Mouse (Mus musculus): Measurements from ENCODE around the gene Ulk4. TPM values are rescaled to one million over a fixed set of nuclear protein-coding genes. Genes with fewer than 3 reads are reported as not detected.

The Ulk4 gene
- polyA plus RNA-seq, 1 experiment from 2014 or later, result 136 TPM

- DNase-seq (ENCODE audit: low spot score) (no peak), ATAC-seq (replicated peaks; ENCODE audit: low FRiP score, low read depth) (no peak)
- H3K9ac ChIP-seq (ENCODE audit: low read depth, low read length), result no peak overlapping the region
- WGBS, result 81% methylated on average over 4 of the region's 4 CpGs
- H3K36me3 ChIP-seq (ENCODE audit: insufficient read depth, low read length), result no peaks in the 10 kb centered on the region
- peaks cover 33% of the 10 kb centered on the region for H3K4me1 ChIP-seq (replicated peaks; ENCODE audit: insufficient read depth, low read length)
- H3K4me2 ChIP-seq (ENCODE audit: low read length), result no peak overlapping the region
- no peak overlapping the region for H3K27ac ChIP-seq
- no peaks in the 10 kb centered on the region for H3K9me3 ChIP-seq (replicated peaks; ENCODE audit: low read length)
- no peak overlapping the region for H3K4me3 ChIP-seq (replicated peaks; ENCODE audit: low read depth, low read length)
- TF ChIP-seq CTCF (IDR thresholded peaks at IDR 0.05; ENCODE audit: low read depth), result no peak
- no peaks in the 10 kb centered on the region for H3K27me3 ChIP-seq (ENCODE audit: insufficient read depth, low read length)
Measured at GRCm38 (mm10) chr9:121315901-121316595, 39.1 kb upstream of the Ulk4 start.

- peak overlapping the region; percentile 46; the same call in 1 of the 2 replicates for H3K9ac ChIP-seq (ENCODE audit: low read depth, low read length)
- DNase-seq (ENCODE audit: low spot score), result peak; percentile 85
- no peak for TF ChIP-seq CTCF (IDR thresholded peaks at IDR 0.05; ENCODE audit: low read depth)
Measured at GRCm38 (mm10) chr9:121314541-121315152, 37.6 kb upstream of the Ulk4 start.

GRCm38 (mm10) chr9:121313656-121314374 lies 36.8 kb upstream of the Ulk4 start:
- Histone ChIP-seq H3K4me2 (ENCODE audit: low read length) (peak overlapping the region; percentile 68), H3K36me3 (ENCODE audit: insufficient read depth, low read length) (0 out of 2 replicates have a peak, but pooled peaks cover 3% of the 10 kb centered on the region), H3K27me3 (ENCODE audit: insufficient read depth, low read length) (no peaks in the 10 kb centered on the region), H3K4me3 (replicated peaks; ENCODE audit: low read depth, low read length) (peak overlapping the region; percentile 16), H3K9ac (ENCODE audit: low read depth, low read length) (0 out of 2 replicates have a peak overlapping the region, but pooled peaks have one; percentile 0), H3K27ac (peak overlapping the region; percentile 93), H3K4me1 (replicated peaks; ENCODE audit: insufficient read depth, low read length) (peaks cover 33% of the 10 kb centered on the region), H3K9me3 (replicated peaks; ENCODE audit: low read length) (no peaks in the 10 kb centered on the region)
- WGBS, result 2% methylated on average over 21 of the region's 21 CpGs
- peak; percentile 97 for DNase-seq (ENCODE audit: low spot score)
- ATAC-seq (replicated peaks; ENCODE audit: low FRiP score, low read depth), result peak; percentile 70; the same call in 1 of the 2 replicates
- TF ChIP-seq CTCF (IDR thresholded peaks at IDR 0.05; ENCODE audit: low read depth), result no peak

More at GRCm38 (mm10) chr9:121314541-121315152, 37.6 kb upstream of the Ulk4 start:
- no peaks in the 10 kb centered on the region for H3K9me3 ChIP-seq (replicated peaks; ENCODE audit: low read length)
- 10% methylated on average over 14 of the region's 14 CpGs for WGBS
- H3K36me3 ChIP-seq (ENCODE audit: insufficient read depth, low read length), result 0 out of 2 replicates have a peak, but pooled peaks cover 3% of the 10 kb centered on the region
- H3K4me1 ChIP-seq (replicated peaks; ENCODE audit: insufficient read depth, low read length), result peaks cover 33% of the 10 kb centered on the region
- H3K27me3 ChIP-seq (ENCODE audit: insufficient read depth, low read length), result no peaks in the 10 kb centered on the region
- H3K4me3 ChIP-seq (replicated peaks; ENCODE audit: low read depth, low read length), result peak overlapping the region; percentile 16
- H3K4me2 ChIP-seq (ENCODE audit: low read length), result peak overlapping the region; percentile 68
- ATAC-seq (replicated peaks; ENCODE audit: low FRiP score, low read depth), result no peak; the same call in 1 of the 2 replicates
- H3K27ac ChIP-seq, result peak overlapping the region; percentile 93

- no peaks in the 10 kb centered on the region for H3K9me3 ChIP-seq (replicated peaks; ENCODE audit: low read length)
- no peak overlapping the region for H3K27ac ChIP-seq
- H3K27me3 ChIP-seq (ENCODE audit: insufficient read depth, low read length), result no peaks in the 10 kb centered on the region
- H3K9ac ChIP-seq (ENCODE audit: low read depth, low read length), result no peak overlapping the region
- WGBS, result 31% methylated on average over 10 of the region's 10 CpGs
- DNase-seq (ENCODE audit: low spot score) (peak; percentile 47), ATAC-seq (replicated peaks; ENCODE audit: low FRiP score, low read depth) (0 out of 2 replicates have a peak, but pooled peaks have one; percentile 27)
- TF ChIP-seq CTCF (IDR thresholded peaks at IDR 0.05; ENCODE audit: low read depth), result no peak
- H3K36me3 ChIP-seq (ENCODE audit: insufficient read depth, low read length), result 0 out of 2 replicates have a peak, but pooled peaks cover 3% of the 10 kb centered on the region
- no peak overlapping the region for H3K4me2 ChIP-seq (ENCODE audit: low read length)
- no peak overlapping the region for H3K4me3 ChIP-seq (replicated peaks; ENCODE audit: low read depth, low read length)
- H3K4me1 ChIP-seq (replicated peaks; ENCODE audit: insufficient read depth, low read length), result peaks cover 30% of the 10 kb centered on the region
Measured at GRCm38 (mm10) chr9:121312237-121312891, 35.4 kb upstream of the Ulk4 start.

DNA sequence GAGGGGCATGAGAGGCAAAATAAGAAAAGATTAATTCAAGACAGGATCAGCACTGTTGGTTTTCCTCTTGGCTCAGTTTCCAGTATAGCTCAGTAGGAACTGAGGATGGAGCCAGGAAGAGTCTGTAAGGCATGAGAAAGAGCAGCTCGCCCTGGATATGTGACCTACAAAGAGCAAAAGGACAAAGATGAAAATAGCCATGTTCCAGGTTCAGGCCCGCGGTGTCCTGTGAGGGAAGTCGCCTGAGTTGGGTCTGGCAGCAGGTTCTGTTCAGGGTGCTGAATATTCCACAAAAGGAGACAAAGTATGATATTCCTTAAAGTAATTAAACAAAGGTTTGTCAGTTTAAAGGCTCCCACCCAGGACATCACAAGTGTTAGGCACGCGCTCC lies 34.8 kb upstream of the Ulk4 start:
- no peak overlapping the region for H3K9ac ChIP-seq (ENCODE audit: low read depth, low read length)
- H3K9me3 ChIP-seq (replicated peaks; ENCODE audit: low read length), result no peaks in the 10 kb centered on the region
- ATAC-seq (replicated peaks; ENCODE audit: low FRiP score, low read depth) (no peak), DNase-seq (ENCODE audit: low spot score) (no peak)
- H3K4me2 ChIP-seq (ENCODE audit: low read length), result no peak overlapping the region
- H3K4me1 ChIP-seq (replicated peaks; ENCODE audit: insufficient read depth, low read length), result peaks cover 25% of the 10 kb centered on the region
- H3K27ac ChIP-seq, result no peak overlapping the region
- H3K27me3 ChIP-seq (ENCODE audit: insufficient read depth, low read length), result no peaks in the 10 kb centered on the region
- no peak overlapping the region for H3K4me3 ChIP-seq (replicated peaks; ENCODE audit: low read depth, low read length)
- H3K36me3 ChIP-seq (ENCODE audit: insufficient read depth, low read length), result 0 out of 2 replicates have a peak, but pooled peaks cover 3% of the 10 kb centered on the region
- WGBS, result 60% methylated on average over 6 of the region's 6 CpGs
- TF ChIP-seq CTCF (IDR thresholded peaks at IDR 0.05; ENCODE audit: low read depth), result no peak

All from kidney, postnatal 0 days (tissue).